Mouse (Mus musculus) naive thymus-derived CD4-positive, alpha-beta T cell, adult 2 months (primary cell): ENCODE results near the gene Notch4.

Source experiments
- DNase-seq: peaks from one replicate; pipeline ENCODE4 v3.0.0-alpha.2; 2011; ENCODE audit warnings: low read depth

The Notch4 gene

GRCm38 (mm10) chr17:34571875-34572274, 7.8 kb downstream of the Notch4 start:
- DNase-seq, result peak; percentile 61

GRCm38 (mm10) chr17:34572361-34572760, 8.3 kb downstream of the Notch4 start:
- no peak for DNase-seq

GRCm38 (mm10) chr17:34576577-34576976, 12.5 kb downstream of the Notch4 start:
- DNase-seq, result no peak

GRCm38 (mm10) chr17:34578070-34578469, 14.0 kb downstream of the Notch4 start:
- no peak for DNase-seq

GRCm38 (mm10) chr17:34582528-34582927, 18.5 kb downstream of the Notch4 start:
- DNase-seq, result no peak

GRCm38 (mm10) chr17:34583397-34583796, 19.3 kb downstream of the Notch4 start:
- no peak for DNase-seq

GRCm38 (mm10) chr17:34583819-34584218, 19.8 kb downstream of the Notch4 start:
- no peak for DNase-seq

- no peak for DNase-seq
These were observed 21.1 kb downstream of the Notch4 start for GRCm38 (mm10) chr17:34585121-34585520.

GRCm38 (mm10) chr17:34585877-34586771, 22.1 kb downstream of the Notch4 start:
- DNase-seq, result peak; percentile 33

GRCm38 (mm10) chr17:34586796-34587422, 22.8 kb downstream of the Notch4 start:
- peak; percentile 76 for DNase-seq

GRCm38 (mm10) chr17:34587423-34587811, 23.3 kb downstream of the Notch4 start:
- peak; percentile 98 for DNase-seq

GRCm38 (mm10) chr17:34587814-34588213, 23.7 kb downstream of the Notch4 start:
- no peak for DNase-seq

- peak; percentile 40 for DNase-seq
These were observed 24.7 kb downstream of the Notch4 start for GRCm38 (mm10) chr17:34588767-34589166.

GRCm38 (mm10) chr17:34589206-34589605, 25.1 kb downstream of the Notch4 start:
- DNase-seq, result no peak

- DNase-seq, result peak; percentile 72
These were observed 25.6 kb downstream of the Notch4 start, which contains the start of gene Gpsm3 for GRCm38 (mm10) chr17:34589681-34590101. TSS of gene Gpsm3 (plus strand) at chr17:34589806.

GRCm38 (mm10) chr17:34590154-34590987, 26.3 kb downstream of the Notch4 start:
- DNase-seq, result peak; percentile 23

- DNase-seq, result peak; percentile 47
These were observed 27.2 kb downstream of the Notch4 start, which contains the start of gene Pbx2 for GRCm38 (mm10) chr17:34591029-34591993. TSS of gene Pbx2 (plus strand) at chr17:34591266.

- peak; percentile 87 for DNase-seq
These were observed 27.9 kb downstream of the Notch4 start for GRCm38 (mm10) chr17:34591994-34592375.

GRCm38 (mm10) chr17:34592581-34593549, 28.8 kb downstream of the Notch4 start:
- DNase-seq, result peak; percentile 27
